Comparison of ENCODE assay signal across 9 mouse cellular contexts in genomic region chr4:85205071-85205635, GRCm38 (mm10). TPM values are rescaled to one million over a fixed set of nuclear protein-coding genes. Genes with fewer than 3 reads are reported as not detected.
A peak's percentile ranks its signal among the peaks of the same experiment; 100 is the strongest.
DNase-seq lines count a peak whose midpoint lies in the region; ATAC-seq lines count a peak whose summit lies in the region.
"Had no signal": no experiment of that assay in that cellular context is flagged by ENCODE, and none has a peak within 500 bp of the region (broad histone marks: within the 10 kb centered on the region; RNA-seq: fewer than 3 reads in every experiment).

Sh3gl2 (plus strand) TSS chr4:85205126.

- peak within 1 kb of the TSS; percentile 92 for H3K4me2 ChIP-seq in neural tube, embryonic 11.5 days (ENCODE audit: low read depth)
- H3K4me2 ChIP-seq in embryonic facial prominence, embryonic 12.5 days (replicated peaks), result peak within 1 kb of the TSS; percentile 97

- H3K36me3 ChIP-seq in neural tube, embryonic 11.5 days (ENCODE audit: control insufficient read depth, insufficient read depth, low read length), result no peaks in the 10 kb centered on the region
- H3K36me3 ChIP-seq in embryonic facial prominence, embryonic 12.5 days, result no peaks in the 10 kb centered on the region

- intact Hi-C loops in heart, postnatal 14 days (cut with DNase I), result no loop called here

- H3K27ac ChIP-seq in neural tube, embryonic 11.5 days (ENCODE audit: low read depth, low read length), result no peak within 1 kb of the TSS
- no peak within 1 kb of the TSS for H3K27ac ChIP-seq in embryonic facial prominence, embryonic 12.5 days

- H3K27me3 ChIP-seq in neural tube, embryonic 11.5 days (ENCODE audit: control insufficient read depth, insufficient read depth, low read length), result peaks cover 23% of the 10 kb centered on the region
- peaks cover 54% of the 10 kb centered on the region for H3K27me3 ChIP-seq in embryonic facial prominence, embryonic 12.5 days

- peak; percentile 82 for ATAC-seq in neural tube, embryonic 11.5 days (ENCODE audit: insufficient read depth, low FRiP score, low TSS enrichment)
- peak; percentile 79 for ATAC-seq in embryonic facial prominence, embryonic 12.5 days (ENCODE audit: insufficient number of reproducible peaks, insufficient read depth, low FRiP score, low TSS enrichment)

- H3K4me3 ChIP-seq in neural tube, embryonic 11.5 days (ENCODE audit: low read depth, low read length), result peak within 1 kb of the TSS; percentile 80
- H3K4me3 ChIP-seq in embryonic facial prominence, embryonic 12.5 days, result peak within 1 kb of the TSS; percentile 76

- DNase-seq in neural tube, embryonic 11.5 days (ENCODE audit: low spot score), result peak; percentile 70
- DNase-seq in neural tube, embryonic 10.5 days (ENCODE audit: extremely low spot score, low spot score), result no peak
- DNase-seq in heart, postnatal 14 days, result peak; percentile 13 to 33
- DNase-seq in layer of hippocampus, adult 18-20 months (ENCODE audit: low spot score in 2 of 2), result peak; percentile 67 to 82
- peak; percentile 28 to 48 for DNase-seq in lung, adult 18-20 months
- DNase-seq in retina, embryonic 14.5 days (ENCODE audit: low spot score), result peak; percentile 71
- DNase-seq in spleen, adult 18-20 months, result no peak

- no peaks in the 10 kb centered on the region for H3K9me3 ChIP-seq in neural tube, embryonic 11.5 days (ENCODE audit: control insufficient read depth, low read length)
- H3K9me3 ChIP-seq in embryonic facial prominence, embryonic 12.5 days, result no peaks in the 10 kb centered on the region

- peak within 1 kb of the TSS; percentile 72 for H3K9ac ChIP-seq in neural tube, embryonic 11.5 days (ENCODE audit: low read length)
- H3K9ac ChIP-seq in embryonic facial prominence, embryonic 12.5 days, result peak within 1 kb of the TSS; percentile 63

- H3K4me1 ChIP-seq in neural tube, embryonic 11.5 days (ENCODE audit: control insufficient read depth, insufficient read depth, low read length), result no peaks in the 10 kb centered on the region
- H3K4me1 ChIP-seq in embryonic facial prominence, embryonic 12.5 days, result no peaks in the 10 kb centered on the region; the same call in 1 of the 2 replicates

- under 1% methylated on average over 29 of the region's 48 CpGs for WGBS in neural tube, embryonic 11.5 days
- under 1% methylated on average over 48 of the region's 48 CpGs for WGBS in embryonic facial prominence, embryonic 12.5 days

RNA-seq across cellular contexts. Expression of gene Sh3gl2, which starts in this region (rescaled TPM):
- polyA plus RNA-seq in neural tube, embryonic 11.5 days (2014; fragmentation: Nextera tagmentation; extraction: Ambion mirVana), result 13.3 and 14.8 TPM in 2 replicates
- polyA plus RNA-seq in embryonic facial prominence, embryonic 12.5 days (2016; fragmentation: Nextera tagmentation; extraction: Ambion mirVana), result 5.3 and 5.5 TPM in 2 replicates
- total RNA-seq in heart, postnatal 14 days (2021), result 1 to 10 TPM; 1.8 to 3.4 TPM
- total RNA-seq in layer of hippocampus, adult 18-20 months (2021), result 100 to 1,000 TPM; 289 to 293 TPM
- total RNA-seq: MEL had no signal

Comparison
In these comparisons a context has a peak if more than half of its experiments do, and no peak if none do; other contexts are left out.
1. RNA of gene Sh3gl2 (total RNA-seq): 289 to 293 TPM in layer of hippocampus, adult 18-20 months; 1.8 to 3.4 TPM in heart, postnatal 14 days; every median in the first group is over 10 times any median in the second.
2. DNase-seq: peak in neural tube, embryonic 11.5 days (single experiment), heart, postnatal 14 days (2 of 2), layer of hippocampus, adult 18-20 months (2 of 2), lung, adult 18-20 months (2 of 2) and retina, embryonic 14.5 days (single experiment); none in neural tube, embryonic 10.5 days (single experiment) and spleen, adult 18-20 months (0 of 2).